Mouse (Mus musculus) liver, embryonic 14.5 days (tissue): ENCODE measurements around the gene Rxfp4. TPM values are rescaled to one million over a fixed set of nuclear protein-coding genes. Genes with fewer than 3 reads are reported as not detected.

ENCODE experiments used
- ATAC-seq: fragments of 200-750 bp; cut with Nextera tagmentation; 2 replicates; pipeline ENCODE4 v1.8.0; 2017; ENCODE audit warnings: moderate number of reproducible peaks, mild to moderate bottlenecking, moderate library complexity; ENCODE audit not compliant: insufficient read depth
- DNase-seq, 3 experiments: peaks; one replicate each; pipeline ENCODE4 v3.0.0-alpha.2; 2012 to 2013; ENCODE audit warnings: low read depth in 3 of 3, low spot score in 3 of 3
- H3K27ac ChIP-seq: fragments of 300-500 bp; sonication (generic); 2 replicates; pipeline ENCODE4 v1.5.1; 2014; ENCODE audit warnings: moderate library complexity, mild to moderate bottlenecking, control low read depth, inconsistent platforms
- H3K27me3 ChIP-seq: fragments of 300-500 bp; sonication (generic); 2 replicates; pipeline ENCODE4 v1.6.1; 2014; ENCODE audit warnings: mild to moderate bottlenecking, low read length, moderate library complexity; ENCODE audit not compliant: control insufficient read depth, insufficient read depth
- H3K36me3 ChIP-seq: fragments of 300-500 bp; sonication (generic); replicated peaks from 2 replicates; pipeline ENCODE4 v1.6.1; 2014; ENCODE audit warnings: low read depth; ENCODE audit not compliant: control insufficient read depth, insufficient read depth
- H3K4me1 ChIP-seq, 2 experiments: fragments of 200-500 bp in 1 of 2; fragments of 300-500 bp in 1 of 2; sonication (generic) in 1 of 2; replicated peaks; 2 replicates each; pipeline ENCODE4 v1.6.1; 2012 to 2014; ENCODE audit warnings: antibody characterized with exemption in 1 of 2, inconsistent platforms in 1 of 2, low read length in 1 of 2; ENCODE audit not compliant: control insufficient read depth in 2 of 2, insufficient read depth in 2 of 2
- H3K4me2 ChIP-seq: fragments of 300-500 bp; sonication (generic); 2 replicates; pipeline ENCODE4 v1.6.1; 2014; ENCODE audit warnings: low read depth, mild to moderate bottlenecking, control low read depth, moderate library complexity
- H3K4me3 ChIP-seq, 2 experiments: fragments of 200-500 bp in 1 of 2; fragments of 300-500 bp in 1 of 2; sonication (generic) in 1 of 2; 2 replicates each; pipeline ENCODE4 v1.5.1; 2012 to 2014; ENCODE audit warnings: low read depth in 2 of 2, low read length in 2 of 2, mild to moderate bottlenecking in 2 of 2, control low read depth in 1 of 2, inconsistent platforms in 1 of 2, moderate library complexity in 1 of 2; ENCODE audit not compliant: insufficient read depth in 1 of 2
- H3K9ac ChIP-seq: fragments of 300-500 bp; sonication (generic); replicated peaks from 2 replicates; pipeline ENCODE4 v1.6.1; 2014; ENCODE audit warnings: mild to moderate bottlenecking, control low read depth, moderate library complexity
- H3K9me3 ChIP-seq: fragments of 300-500 bp; sonication (generic); 2 replicates; pipeline ENCODE4 v1.6.1; 2016; ENCODE audit warnings: low read length, mixed read lengths; ENCODE audit not compliant: control insufficient read depth
- CTCF ChIP-seq: IDR thresholded peaks from 2 replicates; pipeline ENCODE4 v1.5.1; 2016; ENCODE audit warnings: antibody characterized with exemption, low read depth, control low read depth
- EP300 ChIP-seq: IDR thresholded peaks from 2 replicates; pipeline ENCODE4 v1.6.1; 2016; ENCODE audit warnings: antibody characterized with exemption, low read depth
- WGBS: fragments of 180-500 bp; shearing (Covaris S2); extraction: QIAGEN DNeasy Blood & Tissue Kit; methylation state at CpG from one replicate; pipeline ENCODE4 v1.1.7; 2014; ENCODE audit not compliant: insufficient replicate concordance; 5-methylcytosine and 5-hydroxymethylcytosine counted together
- polyA plus RNA-seq, 2 experiments: library from polyadenylated mRNA; depleted of rRNA in 1 of 2; stranded (reverse) in 1 of 2; unstranded in 1 of 2; fragments of >200 nt; fragmentation: Nextera tagmentation in 1 of 2; extraction: Ambion mirVana in 1 of 2; gene quantifications; 2 replicates each; pipeline versions ENCODE4 v1.2.1 to v1.2.3; 2012 to 2014

Gene Rxfp4
- polyA plus RNA-seq, 2 experiments, result not detected

DNA sequence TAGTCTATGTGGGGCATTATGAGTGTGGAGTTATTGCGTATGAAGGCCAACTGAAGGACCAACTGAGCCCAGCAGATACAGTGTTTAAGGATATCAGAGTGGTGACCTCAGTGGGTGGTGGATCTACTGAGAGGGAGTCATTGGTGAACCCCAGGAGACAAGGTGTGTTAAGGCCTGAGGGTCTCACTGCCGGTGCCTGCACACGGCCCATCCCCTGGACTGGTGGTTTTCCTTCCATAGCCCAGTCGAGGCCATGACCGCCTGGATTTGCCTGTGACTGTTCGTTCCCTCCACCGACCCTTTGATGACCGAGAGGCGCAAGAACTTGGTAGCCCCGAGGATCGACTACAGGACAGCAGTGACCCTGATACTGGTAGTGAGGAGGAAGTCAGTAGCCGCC lies 7.0 kb downstream of the Rxfp4 start:
- Histone ChIP-seq H3K4me2 (no peak overlapping the region), H3K36me3 (peaks cover 6% of the 10 kb centered on the region), H3K9ac (no peak overlapping the region), H3K4me1 (no peaks in the 10 kb centered on the region), H3K27ac (no peak overlapping the region), H3K27me3 (no peaks in the 10 kb centered on the region), H3K4me3 (no peak overlapping the region), H3K9me3 (no peaks in the 10 kb centered on the region)
- 86% methylated on average over 12 of the region's 12 CpGs for WGBS
- ATAC-seq (no peak), DNase-seq (no peak)
- TF ChIP-seq CTCF, result no peak
- no peak for TF ChIP-seq EP300

DNA sequence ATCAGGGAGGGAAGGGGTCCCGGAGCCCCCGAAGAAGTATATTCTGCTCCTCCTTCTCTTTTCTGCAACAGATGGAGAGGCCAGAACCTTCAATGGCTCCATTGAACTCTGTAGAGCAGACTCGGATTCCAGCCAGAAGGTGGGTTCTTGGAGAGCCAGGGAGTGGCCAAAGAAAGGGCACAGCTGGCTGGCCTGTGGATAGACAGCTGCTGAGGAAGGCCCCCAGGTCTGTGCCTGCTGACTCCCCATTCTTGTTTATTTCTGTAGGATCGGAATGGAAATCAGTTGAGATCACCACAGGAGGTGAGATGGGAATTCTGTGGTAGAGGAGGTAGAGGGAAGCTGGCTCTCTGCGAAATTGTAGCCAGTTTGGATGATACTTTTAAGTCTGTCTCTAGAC lies 9.9 kb downstream of the Rxfp4 start:
- Histone ChIP-seq H3K27me3 (no peaks in the 10 kb centered on the region), H3K27ac (no peak overlapping the region), H3K4me2 (no peak overlapping the region), H3K4me1 (no peaks in the 10 kb centered on the region), H3K9ac (no peak overlapping the region), H3K9me3 (no peaks in the 10 kb centered on the region), H3K4me3 (no peak overlapping the region), H3K36me3 (peaks cover 10% of the 10 kb centered on the region)
- TF ChIP-seq EP300 (no peak), CTCF (no peak)
- WGBS, result 74% methylated on average over 5 of the region's 5 CpGs
- ATAC-seq (no peak), DNase-seq (no peak)

DNA sequence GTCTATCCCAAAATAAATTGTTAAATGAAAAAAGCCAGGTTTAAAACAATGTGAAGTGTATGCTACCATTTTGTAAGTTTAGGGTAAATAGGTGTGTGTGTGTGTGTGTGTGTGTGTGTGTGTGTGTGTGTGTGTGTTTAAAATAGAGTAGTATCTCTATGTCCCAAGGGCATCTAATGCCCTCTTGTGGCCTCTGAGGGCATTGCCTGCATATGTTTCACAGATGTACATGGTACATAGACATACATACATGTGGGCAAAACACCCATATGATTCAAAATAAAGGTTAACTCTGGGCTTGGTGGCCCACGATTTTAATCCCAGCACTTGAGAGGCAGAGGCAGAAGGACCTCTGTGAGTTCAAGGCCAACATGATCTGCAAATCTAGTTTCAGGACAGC lies 12.3 kb downstream of the Rxfp4 start:
- DNase-seq, result no peak
- no peak for ATAC-seq
- WGBS, result 56% methylated on average over 1 of the region's 1 CpGs
- Histone ChIP-seq H3K4me1 (no peaks in the 10 kb centered on the region), H3K27ac (no peak overlapping the region), H3K27me3 (no peaks in the 10 kb centered on the region), H3K4me2 (no peak overlapping the region), H3K9ac (no peak overlapping the region), H3K36me3 (peaks cover 9% of the 10 kb centered on the region; the same call in 1 of the 2 replicates), H3K9me3 (no peaks in the 10 kb centered on the region), H3K4me3 (no peak overlapping the region)
- TF ChIP-seq CTCF (peak; percentile 73), EP300 (no peak)

DNA sequence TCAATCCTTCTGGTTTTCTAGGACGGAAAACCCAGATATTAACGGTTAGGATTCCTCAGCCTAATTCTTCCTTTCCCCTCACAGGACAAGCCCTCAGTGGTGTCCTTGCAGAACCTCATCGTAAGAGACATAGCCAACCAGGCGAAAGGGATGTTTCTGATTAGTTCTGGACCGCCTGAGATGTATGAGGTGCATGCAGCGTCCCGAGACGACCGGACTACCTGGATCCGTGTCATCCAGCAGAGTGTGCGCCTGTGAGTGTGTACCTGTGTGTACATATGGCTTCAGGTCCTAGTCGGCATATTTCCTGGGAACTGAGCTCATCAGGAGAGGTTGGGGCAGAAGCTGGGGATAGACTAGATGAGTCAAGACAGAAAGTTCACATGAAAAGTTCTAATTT lies 13.7 kb downstream of the Rxfp4 start:
- H3K9me3 ChIP-seq, result no peaks in the 10 kb centered on the region
- no peak overlapping the region for H3K4me3 ChIP-seq
- TF ChIP-seq EP300, result no peak
- no peak for TF ChIP-seq CTCF
- ATAC-seq (no peak), DNase-seq (no peak)
- no peak overlapping the region for H3K4me2 ChIP-seq
- H3K27ac ChIP-seq, result no peak overlapping the region
- peaks cover 23% of the 10 kb centered on the region for H3K36me3 ChIP-seq
- no peaks in the 10 kb centered on the region for H3K27me3 ChIP-seq
- no peaks in the 10 kb centered on the region for H3K4me1 ChIP-seq
- WGBS, result 82% methylated on average over 12 of the region's 12 CpGs
- no peak overlapping the region for H3K9ac ChIP-seq

DNA sequence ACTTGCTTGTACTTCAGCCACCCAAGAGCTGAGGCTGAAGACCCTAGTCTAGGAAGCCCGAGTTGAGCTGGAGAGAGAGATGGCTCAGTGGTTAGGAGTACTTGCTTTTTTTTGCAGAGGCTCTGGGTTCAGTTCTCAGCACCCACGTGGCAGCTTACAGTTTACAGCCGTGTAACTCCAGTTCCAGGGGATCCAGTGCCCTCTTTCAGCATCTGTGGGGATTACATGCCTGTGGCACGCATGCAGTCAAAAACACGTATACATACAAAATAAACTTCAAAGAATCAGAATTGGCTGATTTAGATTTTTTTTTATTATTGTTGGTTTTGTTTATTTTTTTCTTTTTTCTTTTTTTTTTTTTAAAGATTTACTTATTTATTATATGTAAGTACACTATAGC lies 15.8 kb downstream of the Rxfp4 start:
- no peaks in the 10 kb centered on the region for H3K4me1 ChIP-seq
- DNase-seq, result no peak
- no peak overlapping the region for H3K4me3 ChIP-seq
- ATAC-seq, result no peak
- H3K9ac ChIP-seq, result no peak overlapping the region
- H3K27ac ChIP-seq, result no peak overlapping the region
- 85% methylated on average over 5 of the region's 5 CpGs for WGBS
- TF ChIP-seq CTCF (no peak), EP300 (no peak)
- peaks cover 24% of the 10 kb centered on the region for H3K36me3 ChIP-seq
- no peaks in the 10 kb centered on the region for H3K27me3 ChIP-seq
- H3K9me3 ChIP-seq, result no peaks in the 10 kb centered on the region
- no peak overlapping the region for H3K4me2 ChIP-seq

DNA sequence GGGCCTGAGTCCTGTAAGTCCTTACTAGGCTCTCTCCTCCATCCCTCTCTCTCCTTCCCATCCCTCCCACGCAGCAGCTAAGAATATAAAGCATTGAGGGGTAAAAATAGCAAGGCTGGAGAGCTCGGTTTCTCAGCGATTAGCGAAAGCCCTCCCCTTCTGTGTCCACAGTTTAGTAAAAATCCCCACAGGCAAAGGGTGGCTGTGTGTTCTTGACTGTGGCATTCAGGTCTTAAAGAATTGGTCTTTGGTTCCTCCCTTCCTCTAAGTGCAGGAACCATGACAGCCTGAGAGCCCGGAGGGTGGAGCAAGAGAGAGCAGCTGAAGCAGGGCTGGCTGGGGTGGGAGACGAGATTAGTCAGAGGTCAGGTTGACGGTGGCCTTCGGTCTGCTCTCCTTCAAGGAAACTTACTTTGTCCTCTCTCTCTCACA lies 16.4 kb downstream of the Rxfp4 start:
- Histone ChIP-seq H3K4me3 (no peak overlapping the region), H3K27ac (no peak overlapping the region), H3K36me3 (peaks cover 24% of the 10 kb centered on the region), H3K4me2 (no peak overlapping the region), H3K27me3 (no peaks in the 10 kb centered on the region), H3K9ac (no peak overlapping the region), H3K9me3 (no peaks in the 10 kb centered on the region), H3K4me1 (no peaks in the 10 kb centered on the region)
- 84% methylated on average over 8 of the region's 8 CpGs for WGBS
- TF ChIP-seq CTCF (no peak), EP300 (no peak)
- ATAC-seq, result no peak
- no peak for DNase-seq
